Mouse (Mus musculus) lung, embryonic 15.5 days (tissue): Measurements from ENCODE around the gene Sertad1. TPM values are rescaled to one million over a fixed set of nuclear protein-coding genes. Genes with fewer than 3 reads are reported as not detected.
"Not testable (repeated sequence)": the region's sequence is repeated elsewhere in the genome, so short reads cannot be mapped to it uniquely, and the experiment has no call there.

Experiments used
- ATAC-seq: fragments of 200-750 bp; cut with Nextera tagmentation; 2 replicates; pipeline ENCODE4 v1.8.0; 2017; ENCODE audit warnings: moderate number of reproducible peaks, borderline replicate concordance; ENCODE audit not compliant: low FRiP score, low TSS enrichment; ENCODE audit errors: extremely low read depth
- H3K27ac ChIP-seq: fragments of 300-500 bp; sonication (generic); 2 replicates; pipeline ENCODE4 v1.5.1; 2015; ENCODE audit warnings: moderate library complexity, mild to moderate bottlenecking, inconsistent platforms
- H3K27me3 ChIP-seq: fragments of 300-500 bp; sonication (generic); 2 replicates; pipeline ENCODE4 v1.6.1; 2015; ENCODE audit warnings: inconsistent platforms
- H3K36me3 ChIP-seq: fragments of 300-500 bp; sonication (generic); 2 replicates; pipeline ENCODE4 v1.6.1; 2015; ENCODE audit warnings: inconsistent platforms
- H3K4me1 ChIP-seq: fragments of 300-500 bp; sonication (generic); 2 replicates; pipeline ENCODE4 v1.6.1; 2015; ENCODE audit warnings: inconsistent platforms
- H3K4me2 ChIP-seq: fragments of 300-500 bp; sonication (generic); 2 replicates; pipeline ENCODE4 v1.6.1; 2015; ENCODE audit warnings: inconsistent platforms, mild to moderate bottlenecking, moderate library complexity
- H3K4me3 ChIP-seq: fragments of 300-500 bp; sonication (generic); 2 replicates; pipeline ENCODE4 v1.5.1; 2015; ENCODE audit warnings: mild to moderate bottlenecking, inconsistent platforms
- H3K9ac ChIP-seq: fragments of 300-500 bp; sonication (generic); 2 replicates; pipeline ENCODE4 v1.6.1; 2015; ENCODE audit warnings: inconsistent platforms
- H3K9me3 ChIP-seq: fragments of 300-500 bp; sonication (generic); 2 replicates; pipeline ENCODE4 v1.6.1; 2016; ENCODE audit warnings: inconsistent platforms
- WGBS: fragments of 180-500 bp; shearing (Covaris S2); methylation state at CpG from one replicate; pipeline ENCODE4 v1.1.7; 2015; 5-methylcytosine and 5-hydroxymethylcytosine counted together
- polyA plus RNA-seq: library from polyadenylated mRNA; unstranded; fragments of >200 nt; fragmentation: Nextera tagmentation; extraction: Ambion mirVana; gene quantifications from 2 replicates; pipeline ENCODE4 v1.2.1, GENCODE M21; 2015

Gene Sertad1
- polyA plus RNA-seq, 1 experiment from 2014 or later: 49.6 TPM

DNA sequence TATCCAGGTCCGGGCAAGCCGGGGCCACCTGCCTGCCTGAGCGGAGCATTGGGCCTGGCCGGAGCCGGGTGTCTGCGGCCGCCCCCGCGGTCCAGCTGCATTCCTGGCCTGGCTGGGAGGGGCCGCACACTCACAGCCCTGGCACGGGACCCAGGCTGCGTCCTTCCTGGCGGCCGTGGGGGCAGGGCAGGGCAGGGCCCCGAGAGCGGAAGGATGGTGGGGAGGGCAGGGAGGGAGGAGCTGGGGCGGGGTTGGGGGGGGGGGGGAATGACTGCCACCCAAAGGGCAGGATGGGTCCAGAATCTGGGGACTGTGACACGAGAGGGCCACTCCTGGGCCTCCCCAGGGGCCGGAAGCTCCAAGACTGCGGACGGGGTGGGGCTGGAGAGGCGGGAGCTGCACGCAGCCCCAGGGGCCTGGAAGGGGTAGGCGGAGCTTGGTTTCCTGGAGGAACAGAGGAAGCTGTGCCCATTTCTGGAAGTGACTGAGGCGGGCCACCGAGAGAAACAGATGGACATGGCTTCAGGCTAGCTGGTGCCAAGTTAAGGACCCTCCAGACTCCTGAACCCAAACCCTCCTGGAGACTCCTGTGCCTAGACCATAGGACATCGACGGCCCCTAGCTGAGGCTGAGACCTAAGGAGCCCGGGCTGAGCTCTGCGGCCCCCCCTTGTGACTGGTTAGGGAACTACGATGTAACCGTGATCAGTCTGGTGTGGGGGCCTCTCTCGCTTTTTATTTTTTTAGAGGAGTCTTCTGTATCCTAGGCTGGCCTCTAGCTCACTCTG is 4.0 kb downstream of the Sertad1 start:
- no peaks in the 10 kb centered on the region for H3K27me3 ChIP-seq
- ATAC-seq: peak; percentile 86
- 0 out of 2 replicates have a peak, but pooled peaks cover 11% of the 10 kb centered on the region for H3K36me3 ChIP-seq
- WGBS: 0% methylated on average over 33 of the region's 33 CpGs
- H3K27ac ChIP-seq: peak overlapping the region; percentile 97
- H3K4me2 ChIP-seq: peak overlapping the region; percentile 58
- peaks cover 50% of the 10 kb centered on the region for H3K4me1 ChIP-seq
- H3K4me3 ChIP-seq: peak overlapping the region; percentile 34
- H3K9ac ChIP-seq: peak overlapping the region; percentile 36
- H3K9me3 ChIP-seq: no peaks in the 10 kb centered on the region

DNA sequence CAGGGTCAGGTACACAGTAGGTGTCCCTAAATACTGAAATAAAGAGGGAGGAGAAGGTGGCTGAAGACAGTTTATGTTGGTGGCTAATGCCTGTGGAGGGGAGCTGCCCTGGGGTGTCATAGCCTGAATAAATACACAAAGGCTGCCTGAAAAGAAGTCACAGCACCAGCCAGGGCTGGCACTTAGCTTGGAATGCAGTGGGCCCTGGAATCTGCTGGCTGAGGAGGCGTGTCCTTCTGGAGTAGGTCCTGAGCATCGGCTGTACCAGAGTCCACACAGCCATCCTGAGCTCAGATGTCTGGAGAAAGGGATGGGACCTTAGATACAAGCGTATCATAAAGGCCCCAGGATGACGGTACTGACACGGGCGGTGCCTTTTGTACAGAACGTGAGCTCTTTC is 5.1 kb downstream of the Sertad1 start:
- 51% methylated on average over 7 of the region's 7 CpGs for WGBS
- Histone ChIP-seq H3K4me1 (peaks cover 47% of the 10 kb centered on the region), H3K4me3 (no peak overlapping the region), H3K36me3 (0 out of 2 replicates have a peak, but pooled peaks cover 11% of the 10 kb centered on the region), H3K27me3 (no peaks in the 10 kb centered on the region), H3K9ac (no peak overlapping the region), H3K9me3 (no peaks in the 10 kb centered on the region), H3K27ac (peak overlapping the region; percentile 97), H3K4me2 (no peak overlapping the region)
- no peak for ATAC-seq

DNA sequence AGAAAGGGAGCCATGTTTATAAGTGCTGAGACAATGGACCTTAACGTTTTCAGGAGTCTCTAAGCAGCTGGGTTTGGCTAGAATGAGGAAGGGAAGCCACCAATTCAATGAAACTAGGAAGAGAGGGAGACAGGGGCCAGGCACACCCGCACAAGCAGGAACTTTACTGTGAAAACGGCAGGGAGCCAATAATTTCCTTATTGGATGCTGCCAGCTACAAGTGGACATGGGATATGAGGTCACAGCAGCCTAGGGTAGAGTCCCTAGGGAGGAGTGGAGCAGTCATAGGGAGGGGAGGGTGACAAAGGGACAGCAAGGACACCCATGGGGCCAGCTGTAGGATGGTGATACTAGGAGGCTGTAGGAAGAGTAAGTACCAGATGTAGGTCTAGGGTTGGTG is 6.3 kb downstream of the Sertad1 start:
- H3K4me1 ChIP-seq: peaks cover 47% of the 10 kb centered on the region
- WGBS: 62% methylated on average over 3 of the region's 3 CpGs

DNA sequence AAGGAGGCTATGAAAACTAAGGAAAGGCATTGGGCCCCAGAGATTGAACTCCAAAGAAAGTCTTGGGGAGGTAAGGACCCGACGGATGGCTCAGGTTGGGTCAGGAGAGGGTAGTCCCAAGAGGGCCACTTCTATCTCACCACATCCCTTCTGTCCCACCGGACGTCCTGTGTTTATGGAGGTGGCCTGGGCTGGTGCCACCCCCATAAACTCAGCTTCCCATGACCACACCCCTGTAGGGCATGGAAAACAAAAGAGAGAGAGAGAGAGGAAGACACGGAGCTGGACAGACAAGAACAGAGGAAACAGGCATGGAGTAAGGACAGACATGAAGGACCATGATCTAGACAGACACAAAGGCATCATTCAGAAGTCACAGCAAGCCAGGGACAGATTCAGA is 6.7 kb downstream of the Sertad1 start:
- Histone ChIP-seq H3K9ac (no peak overlapping the region), H3K4me1 (peaks cover 42% of the 10 kb centered on the region), H3K9me3 (no peaks in the 10 kb centered on the region), H3K4me2 (no peak overlapping the region), H3K36me3 (0 out of 2 replicates have a peak, but pooled peaks cover 11% of the 10 kb centered on the region), H3K27ac (peak overlapping the region; percentile 97), H3K4me3 (no peak overlapping the region), H3K27me3 (no peaks in the 10 kb centered on the region)
- WGBS: 79% methylated on average over 5 of the region's 5 CpGs
- no peak for ATAC-seq

More for the DNA sequence above, 6.3 kb downstream of the Sertad1 start:
- H3K4me3 ChIP-seq: no peak overlapping the region
- no peak overlapping the region for H3K9ac ChIP-seq
- peak overlapping the region; percentile 97 for H3K27ac ChIP-seq
- no peak overlapping the region for H3K4me2 ChIP-seq
- H3K36me3 ChIP-seq: 0 out of 2 replicates have a peak, but pooled peaks cover 11% of the 10 kb centered on the region
- no peak for ATAC-seq
- no peaks in the 10 kb centered on the region for H3K27me3 ChIP-seq
- no peaks in the 10 kb centered on the region for H3K9me3 ChIP-seq

DNA sequence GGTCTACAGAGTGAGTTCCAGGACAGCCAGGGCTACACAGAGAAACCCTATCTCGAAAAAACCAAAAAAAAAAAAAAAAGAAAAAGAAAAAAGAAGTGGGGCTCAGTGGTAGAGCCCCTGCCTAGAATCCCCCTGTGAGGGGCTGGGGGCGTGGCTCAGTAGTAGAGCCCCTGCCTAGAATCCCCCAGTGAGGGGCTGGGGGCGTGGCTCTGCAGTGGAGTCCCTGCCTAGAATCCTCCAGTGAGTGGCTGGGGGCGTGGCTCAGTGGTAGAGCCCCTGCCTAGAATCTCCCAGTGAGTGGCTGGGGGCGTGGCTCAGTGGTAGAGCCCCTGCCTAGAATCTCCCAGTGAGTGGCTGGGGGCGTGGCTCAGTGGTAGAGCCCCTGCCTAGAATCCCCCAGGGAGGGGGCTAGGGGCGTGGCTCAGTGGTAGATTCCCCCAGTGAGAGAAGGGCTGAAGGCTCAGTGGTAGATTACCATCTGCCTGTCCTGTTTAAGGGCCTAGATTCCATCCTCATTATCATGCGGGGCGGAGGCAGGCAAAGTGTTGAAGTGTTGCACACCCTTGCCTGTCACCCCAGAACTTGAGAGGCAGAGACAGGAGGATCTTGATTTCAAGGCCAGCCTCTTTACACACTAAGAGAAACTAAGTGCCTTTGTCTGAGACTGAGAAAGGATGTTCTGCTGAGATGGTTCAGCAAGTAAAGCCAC is 8.1 kb downstream of the Sertad1 start:
- not testable (repeated sequence) for H3K27me3 ChIP-seq, H3K4me2 ChIP-seq, H3K4me3 ChIP-seq, H3K9me3 ChIP-seq, H3K9ac ChIP-seq, H3K36me3 ChIP-seq, H3K27ac ChIP-seq, ATAC-seq
- 83% methylated on average over 9 of the region's 9 CpGs for WGBS
- peaks cover 29% of the 10 kb centered on the region for H3K4me1 ChIP-seq

DNA sequence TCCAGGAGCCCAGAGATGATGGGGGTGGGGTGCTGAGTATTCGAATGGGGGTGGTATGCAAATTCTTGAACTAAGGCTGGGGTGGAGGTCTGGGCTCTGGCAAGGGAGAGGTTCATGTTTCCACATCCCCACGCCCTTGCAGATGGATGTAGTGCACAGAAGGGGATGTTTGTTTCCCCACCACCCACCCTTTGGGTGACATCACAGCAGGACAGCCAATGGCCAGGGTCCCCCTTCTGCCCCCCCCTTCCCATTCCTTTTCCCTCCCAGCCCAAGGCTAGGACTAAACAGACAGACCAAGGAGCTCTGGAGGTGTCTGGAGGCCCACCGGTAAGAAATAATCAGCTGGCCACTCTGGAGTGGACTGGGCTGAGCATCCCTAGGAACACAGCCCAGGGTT is 12.3 kb downstream of the Sertad1 start, which contains the start of gene Prx:
Prx (plus strand) TSS at position 289 of the 400 bp plus-strand sequence.
- H3K4me2 ChIP-seq: no peak within 1 kb of the TSS
- H3K4me1 ChIP-seq: 0 out of 2 replicates have a peak, but pooled peaks cover 2% of the 10 kb centered on the region
- no peaks in the 10 kb centered on the region for H3K9me3 ChIP-seq
- ATAC-seq: no peak
- no peak within 1 kb of the TSS for H3K27ac ChIP-seq
- H3K27me3 ChIP-seq: no peaks in the 10 kb centered on the region
- H3K9ac ChIP-seq: no peak within 1 kb of the TSS
- WGBS: 34% methylated on average over 3 of the region's 3 CpGs
- no peaks in the 10 kb centered on the region for H3K36me3 ChIP-seq
- H3K4me3 ChIP-seq: no peak within 1 kb of the TSS

DNA sequence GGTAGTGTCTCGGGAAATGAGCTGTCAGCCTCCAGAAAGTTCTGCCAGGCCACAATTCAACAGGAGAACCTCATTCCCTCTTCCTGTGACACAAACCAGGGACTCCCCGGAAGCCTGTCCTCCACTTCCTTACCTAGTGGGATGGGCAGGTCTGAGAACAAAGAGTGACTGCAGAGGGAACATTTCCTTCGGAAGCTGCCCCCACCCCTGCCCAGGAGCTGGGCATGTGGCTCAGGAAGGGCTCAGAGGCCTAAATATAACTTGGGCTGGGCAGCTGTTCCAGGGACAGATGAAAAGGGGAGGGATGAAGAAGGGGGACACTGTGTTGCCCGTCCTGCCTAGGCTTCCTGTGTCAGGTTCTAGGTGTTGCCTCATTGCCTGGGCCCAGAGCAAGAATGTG is 14.9 kb downstream of the Sertad1 start:
- Histone ChIP-seq H3K4me1 (peaks cover 3% of the 10 kb centered on the region), H3K36me3 (no peaks in the 10 kb centered on the region), H3K4me2 (no peak overlapping the region), H3K27me3 (no peaks in the 10 kb centered on the region), H3K27ac (peak overlapping the region; percentile 27), H3K9me3 (no peaks in the 10 kb centered on the region), H3K4me3 (no peak overlapping the region), H3K9ac (no peak overlapping the region)
- WGBS: 51% methylated on average over 4 of the region's 4 CpGs
- no peak for ATAC-seq

DNA sequence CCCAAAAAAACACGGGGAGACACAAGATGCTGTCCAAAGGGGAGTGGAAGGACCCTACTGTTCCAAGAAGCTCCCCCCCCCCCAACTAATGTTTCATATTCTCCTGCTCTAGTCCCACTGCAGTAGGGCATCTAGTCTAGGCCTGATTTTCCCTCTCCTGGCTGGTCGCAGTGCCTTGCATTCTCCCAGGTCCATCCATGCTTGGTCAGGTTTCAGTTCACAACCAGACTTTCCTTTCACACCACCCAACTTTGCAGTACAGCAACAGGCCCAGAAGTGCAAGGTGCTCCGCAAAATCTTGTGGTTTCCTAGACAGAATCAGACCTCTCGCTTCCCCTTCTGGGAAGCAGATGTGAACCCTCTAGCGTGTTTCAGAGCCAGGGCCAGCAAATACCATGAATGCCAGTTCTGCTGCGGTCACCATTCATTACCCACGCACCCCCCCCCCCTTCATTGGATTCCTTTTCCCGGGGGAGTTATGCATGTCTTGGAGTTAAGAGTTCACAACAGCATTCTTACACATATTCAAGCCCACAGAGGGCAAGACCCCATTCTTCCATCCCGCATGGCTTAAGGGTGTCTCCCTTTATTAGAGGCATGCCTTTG is 20.2 kb downstream of the Sertad1 start:
- Histone ChIP-seq H3K4me2 (peak overlapping the region; percentile 67), H3K36me3 (no peaks in the 10 kb centered on the region), H3K4me3 (peak overlapping the region; percentile 56), H3K9ac (peak overlapping the region; percentile 60; the same call in 1 of the 2 replicates), H3K9me3 (no peaks in the 10 kb centered on the region), H3K4me1 (peaks cover 17% of the 10 kb centered on the region), H3K27ac (peak overlapping the region; percentile 100), H3K27me3 (no peaks in the 10 kb centered on the region)
- no peak for ATAC-seq
- 31% methylated on average over 9 of the region's 9 CpGs for WGBS

DNA sequence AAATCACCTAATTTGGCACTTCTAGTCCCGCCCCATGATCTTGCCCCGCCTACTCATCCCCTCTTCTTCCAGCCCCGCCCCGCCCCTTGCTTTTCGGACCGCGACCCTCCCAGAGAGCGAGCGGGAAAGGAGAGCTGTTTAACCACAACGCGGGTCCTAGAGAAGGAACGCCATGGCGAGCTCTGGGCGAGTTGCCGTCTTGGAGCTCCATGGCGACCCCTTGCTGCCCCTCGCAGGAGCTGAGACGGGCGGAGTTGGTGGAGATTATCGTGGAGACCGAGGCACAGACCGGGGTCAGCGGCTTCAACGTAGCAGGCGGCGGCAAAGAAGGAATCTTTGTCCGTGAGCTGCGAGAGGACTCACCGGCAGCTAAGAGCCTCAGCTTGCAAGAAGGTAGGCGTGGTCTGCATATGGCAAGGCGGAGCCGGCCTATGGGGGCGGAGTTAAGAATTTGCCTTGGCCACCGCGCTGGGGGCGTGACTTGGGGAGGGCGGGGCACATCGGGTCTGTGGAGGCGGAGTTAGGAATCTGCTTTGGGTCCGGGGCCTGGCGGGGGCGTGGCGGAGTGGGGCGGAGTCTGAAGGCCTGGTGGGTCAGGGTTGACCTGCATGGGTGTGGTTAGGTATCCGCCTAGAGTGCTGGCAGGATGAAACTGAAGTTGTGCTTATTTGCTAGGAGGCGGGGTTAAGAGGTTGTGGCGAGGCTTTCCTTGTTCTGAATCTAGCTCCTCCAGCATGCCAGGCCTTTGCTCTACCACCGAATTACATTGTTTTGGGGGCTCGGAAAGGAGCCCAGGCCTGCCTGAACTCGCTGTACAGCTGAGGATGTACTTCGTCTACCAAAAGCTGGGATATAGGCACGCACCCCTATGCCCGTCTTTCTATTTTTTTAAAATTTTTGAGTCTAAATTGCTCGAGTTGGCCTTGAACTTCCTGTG is 21.3 kb downstream of the Sertad1 start:
- Histone ChIP-seq H3K36me3 (no peaks in the 10 kb centered on the region), H3K9me3 (no peaks in the 10 kb centered on the region), H3K27me3 (no peaks in the 10 kb centered on the region), H3K9ac (peak overlapping the region; percentile 60), H3K4me2 (peak overlapping the region; percentile 67), H3K4me3 (peak overlapping the region; percentile 56), H3K27ac (peak overlapping the region; percentile 100), H3K4me1 (peaks cover 17% of the 10 kb centered on the region)
- peak; percentile 92 for ATAC-seq
- WGBS: under 1% methylated on average over 54 of the region's 54 CpGs

DNA sequence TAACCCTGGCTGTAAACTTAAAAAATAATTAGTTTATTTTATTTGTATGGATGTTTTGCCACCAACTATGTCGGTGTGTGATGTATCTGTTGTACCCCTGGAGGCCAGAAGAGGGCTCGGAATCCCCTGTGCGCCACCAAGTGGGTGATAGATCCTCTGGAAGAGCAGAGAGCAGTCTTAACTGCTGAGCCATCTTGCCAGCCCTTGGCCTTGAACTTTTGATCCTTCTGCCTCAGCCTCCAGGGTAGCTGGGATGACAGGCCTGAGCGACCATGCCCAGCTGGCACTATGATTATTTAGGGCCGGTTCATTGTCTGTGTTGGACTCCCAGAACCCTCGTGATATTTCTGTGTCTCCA is 21.9 kb downstream of the Sertad1 start:
- Histone ChIP-seq H3K27ac (peak overlapping the region; percentile 100), H3K27me3 (no peaks in the 10 kb centered on the region), H3K4me2 (peak overlapping the region; percentile 67), H3K9ac (peak overlapping the region; percentile 27; the same call in 1 of the 2 replicates), H3K36me3 (no peaks in the 10 kb centered on the region), H3K4me1 (peaks cover 17% of the 10 kb centered on the region), H3K9me3 (no peaks in the 10 kb centered on the region), H3K4me3 (peak overlapping the region; percentile 56)
- ATAC-seq: peak; percentile 74
- 14% methylated on average over 6 of the region's 6 CpGs for WGBS

DNA sequence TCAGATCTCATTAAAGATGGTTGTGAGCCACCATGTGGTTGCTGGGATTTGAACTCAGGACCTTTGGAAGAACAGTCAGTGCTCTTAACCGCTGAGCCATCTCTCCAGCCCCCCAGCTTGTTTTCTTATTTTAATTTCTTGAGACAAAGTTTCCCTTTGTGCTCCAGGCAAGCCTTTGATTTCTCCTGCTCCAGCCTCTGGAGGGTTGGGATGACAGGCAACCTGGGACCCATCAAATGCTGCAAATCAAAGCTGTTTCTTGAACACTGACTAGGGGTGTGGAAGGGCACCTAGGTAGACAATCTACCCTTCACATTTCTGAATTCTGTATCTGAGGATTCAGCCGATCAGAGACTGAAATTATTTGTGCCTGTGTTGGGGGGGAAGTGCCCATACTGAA is 24.1 kb downstream of the Sertad1 start:
- H3K9ac ChIP-seq: no peak overlapping the region
- peaks cover 17% of the 10 kb centered on the region for H3K4me1 ChIP-seq
- no peak overlapping the region for H3K27ac ChIP-seq
- no peaks in the 10 kb centered on the region for H3K36me3 ChIP-seq
- H3K4me2 ChIP-seq: no peak overlapping the region
- no peak overlapping the region for H3K4me3 ChIP-seq
- no peak for ATAC-seq
- H3K27me3 ChIP-seq: no peaks in the 10 kb centered on the region
- 88% methylated on average over 2 of the region's 2 CpGs for WGBS
- H3K9me3 ChIP-seq: no peaks in the 10 kb centered on the region
